Mouse (Mus musculus) MN1 (cell line): ENCODE data around the gene Pmpcb.

Experiments
- DNase-seq: peaks from one replicate; pipeline ENCODE4 v3.0.0-alpha.2; 2016; ENCODE audit warnings: low spot score

Gene Pmpcb

GRCm38 (mm10) chr5:21802907-21803306 lies 66.0 kb downstream of the Pmpcb start:
- DNase-seq = no peak

GRCm38 (mm10) chr5:21803691-21804188 lies 66.8 kb downstream of the Pmpcb start:
- no peak for DNase-seq

GRCm38 (mm10) chr5:21804837-21805236 lies 67.9 kb downstream of the Pmpcb start:
- DNase-seq = no peak
